Mouse (Mus musculus): ENCODE data around the gene Tbc1d2b.

Gene Tbc1d2b

DNA sequence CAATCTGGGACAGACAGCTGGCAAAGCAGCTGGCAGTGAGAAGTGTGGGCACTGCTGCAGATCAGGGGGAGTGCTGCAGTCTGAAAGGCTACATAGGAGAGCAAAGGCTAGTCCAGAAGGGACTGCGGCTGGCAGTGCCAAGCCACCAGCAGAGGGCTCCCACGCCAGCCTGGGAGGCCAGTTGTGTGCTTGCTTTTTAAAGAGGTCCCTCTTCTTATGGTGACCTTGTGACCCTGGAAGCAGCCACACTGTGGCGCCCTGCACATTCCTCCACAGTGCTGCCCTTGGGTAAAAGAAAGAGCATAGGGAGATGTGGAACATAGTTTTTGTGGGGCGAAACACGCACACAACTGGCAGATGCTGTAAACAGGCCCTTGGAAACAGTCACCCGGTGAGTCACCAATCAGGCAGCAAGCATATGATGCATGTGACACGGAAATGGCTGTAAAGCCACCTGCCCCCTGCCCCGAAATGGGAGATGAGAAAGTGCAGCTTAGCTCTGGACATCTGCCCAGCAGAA is 66.1 kb downstream of the Tbc1d2b start:
- no peak for DNase-seq (ENCODE audit: low spot score)

DNA sequence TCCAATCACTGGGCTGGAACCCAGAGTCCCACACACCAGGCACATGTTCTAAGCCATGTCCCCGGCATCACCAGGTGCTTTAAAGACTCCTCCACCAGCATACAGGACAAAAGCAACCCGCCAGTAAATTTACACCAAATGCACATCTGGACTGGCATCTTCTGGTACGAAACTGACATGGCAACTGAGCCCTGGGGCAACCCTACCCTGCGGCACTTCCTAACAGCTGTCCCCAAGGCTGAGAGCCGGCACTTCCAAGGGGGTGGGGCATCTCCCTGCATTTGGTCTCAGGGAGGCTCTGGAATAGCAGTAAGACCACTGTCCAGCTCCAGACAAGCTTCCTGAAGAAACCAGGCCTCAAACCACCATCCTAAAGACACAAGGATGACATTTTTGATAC is 67.4 kb downstream of the Tbc1d2b start:
- DNase-seq (ENCODE audit: low spot score) = no peak

DNA sequence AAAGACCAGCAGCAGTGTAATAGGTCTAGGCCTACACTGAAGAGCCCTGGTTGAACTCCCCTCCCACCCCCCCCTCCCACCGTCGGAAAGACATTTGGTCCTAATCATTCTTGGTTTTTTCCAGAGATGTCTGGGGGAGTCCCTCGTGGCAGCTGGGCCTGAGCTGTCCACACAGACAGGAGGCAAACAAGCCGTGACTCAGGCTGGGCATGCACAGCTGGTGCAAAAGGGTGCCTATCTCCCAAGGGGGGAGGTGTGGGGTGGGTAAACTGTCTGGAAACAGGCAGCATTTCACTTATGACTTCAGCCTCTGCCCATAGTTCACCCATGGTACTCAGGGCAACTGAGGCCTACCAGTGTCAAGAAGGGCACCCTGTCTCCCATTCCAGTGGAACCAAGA is 69.1 kb downstream of the Tbc1d2b start:
- no peak for DNase-seq (ENCODE audit: low spot score)

DNA sequence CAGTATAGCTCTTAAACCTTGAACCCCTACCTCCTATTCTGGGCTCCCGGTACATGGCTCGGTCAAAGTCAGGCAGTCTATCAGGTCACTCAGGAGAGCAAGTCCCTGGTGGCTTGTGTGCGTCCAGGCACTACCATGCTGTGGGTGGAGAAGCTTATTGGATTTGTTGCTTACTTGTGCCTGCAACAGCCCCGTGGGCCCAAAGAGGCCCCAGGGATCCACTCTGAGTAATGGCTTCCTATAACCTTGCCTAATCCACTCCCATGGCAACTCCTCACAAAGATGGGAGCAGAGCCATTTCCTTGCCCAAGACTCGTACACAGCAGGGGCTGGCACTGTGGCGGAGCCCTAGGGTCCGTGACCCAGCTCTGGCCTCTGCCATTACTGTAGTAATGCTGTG is 69.5 kb downstream of the Tbc1d2b start:
- DNase-seq (ENCODE audit: low spot score) = no peak

- DNase-seq (ENCODE audit: low spot score) = no peak
Observed at GRCm38 (mm10) chr9:90200501-90200900, 70.1 kb downstream of the Tbc1d2b start.

DNA sequence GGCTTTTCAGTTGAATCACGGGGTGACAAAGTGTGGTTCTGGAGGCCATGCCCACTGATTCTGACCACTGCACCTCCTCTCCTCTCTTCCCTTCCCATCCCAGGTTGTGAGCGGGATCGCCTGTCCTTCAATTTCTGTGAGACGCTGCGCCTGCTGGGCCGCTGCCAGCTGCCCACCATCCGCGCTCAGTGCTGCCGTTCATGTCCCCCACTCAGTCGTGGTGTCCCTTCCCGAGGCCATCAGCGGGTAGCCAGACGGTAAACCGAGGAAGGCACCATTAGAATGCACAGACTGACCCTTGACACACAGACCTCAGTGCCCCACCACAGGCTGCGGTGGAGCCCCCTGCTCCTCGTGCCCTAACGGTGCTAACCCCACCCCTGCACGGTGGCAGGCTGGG is 71.0 kb downstream of the Tbc1d2b start:
- no peak for DNase-seq (ENCODE audit: low spot score)

DNA sequence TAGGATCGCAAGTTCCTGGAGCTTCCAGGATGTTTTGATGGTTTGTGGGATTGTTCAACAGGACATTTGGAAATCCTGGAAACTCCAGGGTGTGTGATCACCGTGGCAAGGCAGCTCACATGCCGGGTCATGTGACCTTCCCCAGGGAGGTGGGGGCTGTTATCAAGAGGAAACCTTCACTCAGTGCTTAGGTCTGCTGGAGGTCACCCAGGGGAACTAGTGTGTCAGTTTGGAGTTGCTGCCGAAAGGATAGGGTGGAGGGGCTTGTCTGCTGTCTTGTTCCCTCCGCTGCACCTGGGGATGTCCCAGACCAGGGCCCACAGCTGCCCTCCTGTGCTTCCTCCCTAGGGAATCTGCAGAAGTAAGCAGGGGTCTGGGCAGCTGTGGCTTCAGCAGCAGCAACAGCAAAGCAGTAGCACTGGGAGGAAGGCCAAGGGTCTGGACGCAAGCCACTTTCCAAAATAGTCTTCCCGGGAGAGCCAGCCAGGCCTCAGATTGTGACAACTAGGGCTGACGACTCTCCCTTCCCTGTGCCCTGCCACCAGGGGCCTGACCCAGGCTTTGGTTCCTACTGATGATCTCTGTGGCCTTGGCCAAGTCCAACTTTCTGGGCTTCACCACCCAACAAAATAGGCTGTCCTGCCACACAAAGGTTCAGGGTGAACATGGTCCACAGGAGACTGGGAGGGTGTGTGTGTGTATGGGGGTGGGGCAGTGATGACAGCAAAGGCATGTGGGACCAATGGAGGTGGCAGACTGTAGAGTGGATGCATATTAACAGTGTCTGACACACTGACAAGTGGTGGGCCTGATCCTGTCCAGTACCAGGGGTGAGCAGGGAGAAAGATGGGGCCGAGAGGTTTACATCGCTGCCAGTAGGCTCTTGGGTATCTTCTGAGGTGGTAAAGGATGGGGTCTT is 71.8 kb downstream of the Tbc1d2b start:
- no peak for DNase-seq (ENCODE audit: low spot score)

DNA sequence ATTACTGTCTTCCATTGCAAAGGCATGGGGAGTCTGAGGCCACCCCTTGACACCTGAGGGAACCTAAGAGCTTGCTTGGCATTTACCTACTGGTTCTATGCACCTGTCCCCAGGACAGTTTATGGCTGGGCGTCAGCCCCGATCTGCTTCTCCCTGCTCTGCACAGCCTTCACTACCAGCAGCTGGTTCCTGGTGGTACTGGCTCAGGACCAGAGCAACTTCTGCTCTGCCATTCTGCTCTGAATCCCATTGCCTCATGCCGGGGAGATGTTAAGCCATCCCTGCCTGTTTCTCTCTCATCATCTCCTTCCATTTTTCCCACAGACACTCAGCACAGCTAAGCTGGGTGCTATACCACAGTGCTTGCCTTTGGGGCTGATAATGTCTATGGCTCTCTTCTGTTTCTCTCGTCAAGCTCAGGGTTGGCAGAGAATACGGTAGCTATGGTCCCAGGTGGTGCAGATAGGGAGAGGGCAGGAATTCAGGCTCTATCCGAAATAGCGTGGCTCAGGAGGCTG is 72.7 kb downstream of the Tbc1d2b start:
- no peak for DNase-seq (ENCODE audit: low spot score)

GRCm38 (mm10) chr9:90197116-90197665 is 73.4 kb downstream of the Tbc1d2b start:
- no peak for DNase-seq (ENCODE audit: low spot score)

GRCm38 (mm10) chr9:90196262-90196661 is 74.3 kb downstream of the Tbc1d2b start:
- no peak for DNase-seq (ENCODE audit: low spot score)

DNA sequence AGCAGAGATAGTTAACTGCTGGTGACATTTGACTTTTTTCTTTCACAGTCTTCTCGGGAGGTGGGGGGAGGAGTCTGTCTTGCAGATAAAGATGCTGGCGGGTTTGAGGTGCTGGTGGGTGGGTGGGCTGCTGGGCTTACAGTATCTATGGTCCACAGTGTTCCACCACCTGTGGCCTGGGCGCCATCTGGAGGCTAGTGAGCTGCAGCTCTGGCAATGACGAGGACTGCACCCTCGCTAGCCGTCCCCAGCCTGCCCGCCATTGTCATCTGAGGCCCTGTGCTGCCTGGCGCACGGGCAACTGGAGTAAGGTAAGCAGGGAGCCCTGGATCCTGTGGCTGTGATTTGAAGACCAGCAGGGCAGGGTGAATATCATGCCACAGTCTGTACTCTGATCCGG is 75.6 kb downstream of the Tbc1d2b start:
- no peak for DNase-seq (ENCODE audit: low spot score)

DNA sequence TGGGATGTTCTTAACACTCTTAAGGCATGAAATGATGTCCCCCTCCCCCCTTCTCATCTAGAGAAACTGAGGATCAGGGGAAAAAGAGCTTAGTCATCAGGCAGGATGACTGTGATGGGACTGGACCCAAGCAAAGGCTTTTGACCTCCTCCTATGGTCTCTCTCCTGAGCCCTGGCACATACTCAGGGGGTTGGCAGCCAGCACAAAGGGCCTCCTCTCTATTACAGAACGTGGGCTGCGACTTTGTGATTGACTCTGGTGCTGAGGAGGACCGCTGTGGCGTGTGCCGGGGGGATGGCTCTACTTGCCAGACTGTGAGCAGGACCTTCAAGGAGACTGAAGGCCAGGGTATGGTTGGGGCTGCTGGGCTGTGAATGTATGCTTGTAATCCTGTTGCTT is 81.2 kb downstream of the Tbc1d2b start:
- no peak for DNase-seq (ENCODE audit: low spot score)

DNA sequence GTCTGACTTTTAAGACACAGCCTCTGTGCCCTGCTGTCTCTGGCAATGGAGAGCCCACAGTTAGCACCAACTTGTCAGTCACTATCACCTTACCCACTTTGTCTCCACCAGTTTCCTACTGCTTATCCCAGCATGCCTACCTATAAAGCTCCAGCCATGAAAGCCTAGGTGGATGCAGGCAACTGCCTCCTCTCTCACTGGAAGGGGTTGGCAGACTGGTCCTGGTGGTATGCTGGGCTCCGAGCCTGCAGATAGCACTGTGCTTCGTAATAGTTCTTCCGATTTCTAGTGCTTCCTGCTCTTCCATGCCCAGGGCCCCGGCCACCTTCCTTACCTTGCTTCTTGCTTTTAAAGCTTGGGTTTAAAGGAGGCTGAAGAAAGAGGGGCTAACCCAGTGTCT is 81.7 kb downstream of the Tbc1d2b start:
- DNase-seq (ENCODE audit: low spot score) = no peak

DNA sequence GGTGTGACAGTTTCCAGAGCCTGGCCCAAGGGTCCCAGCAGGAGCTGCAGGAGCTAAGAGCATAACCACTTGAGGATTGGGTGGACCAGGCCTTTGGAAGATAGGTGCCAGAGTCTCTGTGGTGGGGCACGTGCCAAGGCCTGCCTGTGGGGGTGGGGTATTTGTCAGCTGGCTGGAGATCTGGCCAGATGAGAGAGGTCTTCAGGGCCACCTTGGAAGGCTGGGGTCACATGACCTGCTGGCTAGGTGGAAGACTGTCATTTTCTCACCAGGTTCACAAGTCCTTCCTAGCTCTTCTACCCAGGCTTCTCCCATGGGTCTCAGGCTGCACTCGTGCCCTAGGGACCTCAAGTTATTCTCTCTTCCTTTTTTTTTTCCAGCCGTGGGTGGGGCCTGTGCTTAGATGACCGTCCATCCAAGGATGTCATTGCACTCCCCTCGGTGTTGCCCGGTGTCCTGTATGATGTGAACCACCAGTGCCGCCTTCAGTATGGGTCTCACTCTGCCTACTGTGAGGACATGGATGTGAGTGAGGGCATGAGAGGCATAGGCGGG is 85.2 kb downstream of the Tbc1d2b start:
- DNase-seq (ENCODE audit: low spot score) = no peak

DNA sequence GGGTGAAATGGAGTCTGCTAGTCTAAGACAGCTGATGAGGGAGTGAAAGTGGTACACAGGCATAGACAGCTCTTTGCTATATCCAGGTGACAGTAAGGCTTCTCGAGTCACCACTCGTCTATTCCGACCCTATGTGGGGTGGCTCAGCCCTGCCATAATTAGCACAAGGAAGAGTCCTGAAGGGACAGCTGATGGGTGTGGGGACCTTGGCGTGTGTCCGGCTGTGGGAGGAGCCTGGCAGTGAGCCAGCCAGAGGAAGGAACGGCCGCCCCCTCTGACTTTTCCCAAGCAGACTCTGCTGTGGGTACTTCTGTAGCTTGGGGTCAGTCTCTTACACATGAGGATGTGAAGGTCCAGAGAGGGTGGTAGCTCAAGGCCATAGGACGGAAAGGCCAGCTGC is 86.5 kb downstream of the Tbc1d2b start:
- DNase-seq (ENCODE audit: low spot score) = no peak

GRCm38 (mm10) chr9:90183550-90183949 is 87.1 kb downstream of the Tbc1d2b start:
- DNase-seq (ENCODE audit: low spot score) = no peak

DNA sequence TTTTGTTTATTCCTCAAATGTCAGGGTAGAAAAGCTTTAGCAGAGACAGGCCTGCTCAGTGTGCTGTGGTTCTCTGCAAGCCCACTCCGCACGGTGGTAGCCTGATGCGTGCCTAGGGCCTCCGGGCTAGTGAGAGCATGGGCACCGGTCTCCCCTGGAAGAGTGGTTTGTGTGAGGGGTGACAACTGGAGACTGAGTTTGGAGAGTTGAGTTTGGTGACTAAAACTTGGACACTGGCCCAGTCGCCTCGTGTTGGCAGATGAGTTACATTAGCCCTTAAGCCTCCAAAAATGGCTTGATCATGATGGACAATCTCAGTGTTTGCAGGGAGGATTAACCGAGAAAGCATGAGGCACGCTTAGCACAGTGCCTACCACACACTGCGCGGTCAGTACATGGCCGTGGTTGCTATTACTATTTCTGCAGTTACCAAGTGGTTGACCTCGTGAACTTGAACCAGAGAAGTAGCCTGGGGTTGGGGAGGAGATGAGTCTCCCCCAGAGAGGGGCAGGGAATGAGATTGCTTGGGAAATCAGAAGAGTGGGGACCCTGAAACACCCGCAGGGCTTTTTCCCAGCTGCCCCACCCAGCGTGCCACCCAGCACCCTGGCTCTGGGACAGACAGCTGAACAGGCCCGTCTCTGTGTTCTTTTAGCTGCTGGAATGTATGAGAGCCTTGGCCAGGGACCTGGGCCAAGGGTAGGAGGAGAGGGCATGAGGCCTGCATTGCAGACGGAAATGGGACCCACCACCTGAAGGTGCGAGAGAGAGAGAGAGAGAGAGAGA is 87.8 kb downstream of the Tbc1d2b start:
- no peak for DNase-seq (ENCODE audit: low spot score)

- no peak for DNase-seq (ENCODE audit: low spot score)
Observed at GRCm38 (mm10) chr9:90181656-90182388, 88.8 kb downstream of the Tbc1d2b start.

- no peak for DNase-seq (ENCODE audit: low spot score)
Observed at GRCm38 (mm10) chr9:90179409-90179808, 91.2 kb downstream of the Tbc1d2b start.

- no peak for DNase-seq (ENCODE audit: low spot score)
Observed at GRCm38 (mm10) chr9:90173330-90173729, 97.3 kb downstream of the Tbc1d2b start.

- no peak for DNase-seq (ENCODE audit: low spot score)
Observed at GRCm38 (mm10) chr9:90172528-90173321, 97.9 kb downstream of the Tbc1d2b start.

Data from c-Kit-positive CD71-positive TER-119-positive erythroid progenitor cells, embryonic 14.5 days (primary cell).